Mouse (Mus musculus) CD4-positive helper T cell, adult 2 months (primary cell): Measurements from ENCODE around the gene Zfand3.
A peak's percentile ranks its signal among the peaks of the same experiment; 100 is the strongest.

Experiments used
- DNase-seq: peaks from one replicate; pipeline ENCODE4 v3.0.0-alpha.2; 2012; ENCODE audit warnings: low read depth, missing footprints, low spot score

Gene Zfand3

DNA sequence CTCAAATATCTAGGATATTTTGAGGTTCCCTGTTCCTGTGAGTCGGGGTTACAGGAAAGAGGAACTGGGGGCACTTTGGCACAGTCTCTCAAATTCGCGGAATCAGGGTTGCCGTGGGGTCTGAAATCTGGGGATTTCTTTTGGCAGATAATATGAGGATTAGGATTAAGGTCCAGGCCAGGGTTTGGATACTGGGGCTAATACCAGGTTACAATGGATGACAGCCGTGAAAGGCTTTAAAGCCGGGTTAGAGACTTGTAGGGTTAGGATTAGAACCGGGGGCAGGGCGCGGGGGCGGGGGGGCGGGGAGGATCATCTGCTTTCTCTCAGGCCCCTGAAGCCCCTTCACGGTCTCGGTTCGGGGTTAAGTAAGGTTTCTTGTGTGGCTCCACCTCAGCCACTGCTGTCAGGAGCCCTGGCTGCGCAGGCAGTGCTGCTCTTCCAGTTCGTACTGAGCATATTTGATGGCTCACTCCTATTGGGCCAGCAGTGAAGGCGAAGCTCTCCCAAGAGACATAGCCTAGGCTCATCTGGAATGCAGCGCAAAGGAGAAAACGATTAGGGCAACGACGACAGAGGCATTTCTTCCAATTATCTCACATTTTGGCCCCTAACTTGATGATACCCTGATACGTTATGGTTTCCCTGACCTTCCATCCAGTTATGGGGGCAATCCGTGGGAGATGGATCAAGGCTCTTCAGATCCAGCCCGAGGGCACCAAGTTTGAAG is 5.8 kb upstream of the Zfand3 start:
- DNase-seq, result no peak

DNA sequence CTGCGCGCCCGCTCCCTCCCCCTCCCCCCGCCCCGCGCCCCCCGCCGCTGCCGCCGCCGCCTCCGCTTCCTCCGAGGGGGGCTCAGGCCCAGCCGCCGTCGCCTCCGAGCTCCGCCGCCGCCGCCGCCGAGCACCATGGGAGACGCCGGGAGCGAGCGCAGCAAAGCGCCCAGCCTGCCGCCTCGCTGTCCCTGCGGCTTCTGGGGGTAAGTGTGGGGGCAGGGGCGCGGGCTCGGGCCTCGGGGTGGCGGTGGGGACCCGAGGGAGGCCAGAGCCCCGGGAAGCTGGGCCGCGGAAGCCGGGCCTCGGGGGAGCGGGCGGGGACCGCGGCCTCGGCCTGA is 540 bp downstream of the Zfand3 start:
- DNase-seq, result no peak

DNA sequence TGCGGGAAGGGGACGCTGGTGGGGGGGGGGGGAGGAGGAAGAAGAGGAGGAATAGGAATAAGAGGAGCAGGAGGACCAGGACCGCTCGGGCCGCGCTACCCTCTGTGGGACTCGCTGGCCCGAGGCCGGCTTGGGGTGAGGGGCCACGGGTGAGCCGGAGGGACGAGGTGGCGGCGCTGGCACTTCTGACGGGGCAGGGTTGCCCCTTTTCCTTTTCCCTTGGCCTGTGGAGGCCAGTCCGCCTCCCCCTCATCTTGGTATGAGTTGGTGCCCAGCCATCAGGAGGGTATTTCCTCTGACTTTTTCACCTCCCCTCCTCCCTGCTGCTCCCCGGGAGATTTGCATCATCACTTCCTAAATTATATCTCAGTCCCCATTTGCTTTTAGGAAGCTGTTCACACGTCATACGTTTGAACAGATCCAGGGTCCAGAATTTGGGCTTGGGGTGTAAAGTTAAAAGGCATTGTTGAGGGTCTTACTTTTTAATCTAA is 963 bp downstream of the Zfand3 start:
- peak; percentile 61 for DNase-seq

DNA sequence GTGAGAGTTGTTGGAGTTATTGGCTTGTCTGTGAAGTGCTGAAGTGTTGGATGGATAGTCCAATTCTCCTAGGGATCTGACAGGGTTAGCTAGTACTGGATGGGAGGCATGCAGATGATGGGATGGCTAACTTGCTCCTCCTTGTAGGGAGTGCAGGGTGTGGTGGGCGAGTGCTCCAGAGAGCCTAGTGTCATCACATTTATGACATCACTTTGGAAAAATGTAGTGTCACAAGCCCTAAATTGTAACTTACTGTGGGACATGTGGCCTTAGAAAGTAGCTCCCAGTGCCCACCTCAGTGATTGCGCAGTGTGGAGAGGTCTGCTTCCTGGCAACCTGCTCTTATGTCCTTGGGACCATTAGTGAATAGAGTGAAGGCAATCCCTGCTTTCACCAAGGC is 2.3 kb downstream of the Zfand3 start:
- no peak for DNase-seq

DNA sequence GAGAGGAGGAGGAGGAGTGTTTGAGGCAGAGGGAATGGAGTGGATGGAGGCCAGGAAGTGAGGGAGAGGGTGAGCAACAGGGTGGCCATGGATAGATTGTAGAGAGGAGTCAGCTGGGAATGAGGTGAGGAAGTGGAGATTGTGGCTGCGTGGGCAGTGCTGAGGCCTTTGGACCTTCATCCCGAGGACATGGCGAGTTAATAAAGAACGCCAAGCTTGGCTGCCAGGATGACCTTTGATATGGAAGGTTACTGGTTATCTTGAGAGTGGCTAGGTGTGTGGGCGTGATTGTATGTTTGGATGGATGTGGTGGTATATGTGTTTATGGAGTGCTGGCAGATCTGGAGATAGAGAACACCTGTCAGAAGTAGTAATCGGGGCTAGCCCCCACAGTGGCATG is 3.4 kb downstream of the Zfand3 start:
- no peak for DNase-seq

DNA sequence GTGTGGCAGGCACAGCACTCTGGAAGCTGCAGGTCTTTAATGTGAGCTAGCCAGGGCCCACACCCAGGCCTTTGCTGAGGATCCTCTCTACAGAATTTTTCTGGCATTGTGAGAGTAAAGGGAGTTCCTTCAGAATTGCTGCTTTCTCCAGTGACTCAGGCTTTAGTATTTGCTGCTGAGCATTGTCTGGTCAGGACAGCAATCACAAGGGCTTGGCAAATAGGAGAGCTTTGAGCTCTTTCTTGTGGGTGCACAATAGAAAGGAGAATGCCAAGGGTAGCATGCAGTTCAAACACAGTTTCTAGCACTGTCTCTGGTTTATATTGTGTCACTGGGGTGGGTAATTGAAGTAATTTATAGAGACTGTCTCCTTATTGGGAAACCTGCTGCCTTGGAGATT is 3.9 kb downstream of the Zfand3 start:
- no peak for DNase-seq

DNA sequence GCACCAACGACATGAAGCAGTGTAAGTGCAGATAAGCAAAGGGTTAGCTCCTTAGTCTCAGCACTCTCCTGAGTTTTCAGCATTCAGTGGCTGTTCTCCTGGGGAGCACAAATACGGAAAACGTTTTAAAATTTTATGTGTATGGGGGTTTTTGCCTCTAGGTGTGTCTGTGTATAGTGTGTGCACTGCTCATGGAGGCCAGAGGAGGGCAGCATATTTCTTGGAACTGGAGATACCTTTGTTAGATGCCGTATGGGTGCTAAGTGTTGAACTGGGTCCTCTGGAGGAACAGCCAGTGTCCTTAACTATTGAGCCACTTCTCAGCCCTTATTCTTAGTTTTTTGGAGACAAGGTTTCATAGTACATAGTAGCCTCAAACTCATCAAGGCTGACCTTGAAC is 10.1 kb downstream of the Zfand3 start:
- DNase-seq, result no peak

DNA sequence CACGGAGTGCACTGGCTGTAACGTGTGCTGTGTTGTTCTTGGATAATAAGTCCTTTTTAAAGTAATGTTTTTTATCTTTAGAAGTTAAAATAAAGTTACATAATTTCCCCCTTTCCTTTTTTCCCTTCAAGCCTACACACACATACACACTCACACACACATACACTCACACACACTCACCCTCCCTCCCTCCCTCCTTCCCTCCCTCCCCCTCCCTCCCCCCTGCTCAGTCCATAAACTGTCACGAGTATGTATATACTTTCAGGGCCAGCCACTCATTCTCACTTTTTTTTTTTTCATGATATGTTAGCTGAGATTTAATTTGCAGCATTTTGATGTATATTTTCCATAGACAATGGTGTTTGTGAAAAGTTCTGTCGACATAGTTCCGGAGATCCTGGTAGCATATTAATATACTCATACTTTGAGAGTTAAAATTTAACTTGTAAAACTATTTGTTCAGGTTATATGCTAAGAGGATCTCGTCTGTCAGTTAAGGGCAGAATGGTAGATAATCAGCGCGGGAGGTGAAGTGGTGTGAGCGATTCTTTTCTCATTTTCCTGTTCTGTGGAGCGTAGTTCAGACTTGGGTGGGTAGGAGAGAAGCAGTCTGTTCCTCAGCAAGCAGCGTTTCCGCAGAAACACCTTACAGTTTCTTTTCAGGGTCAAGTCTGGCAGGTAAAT is 14.5 kb downstream of the Zfand3 start:
- DNase-seq, result no peak

DNA sequence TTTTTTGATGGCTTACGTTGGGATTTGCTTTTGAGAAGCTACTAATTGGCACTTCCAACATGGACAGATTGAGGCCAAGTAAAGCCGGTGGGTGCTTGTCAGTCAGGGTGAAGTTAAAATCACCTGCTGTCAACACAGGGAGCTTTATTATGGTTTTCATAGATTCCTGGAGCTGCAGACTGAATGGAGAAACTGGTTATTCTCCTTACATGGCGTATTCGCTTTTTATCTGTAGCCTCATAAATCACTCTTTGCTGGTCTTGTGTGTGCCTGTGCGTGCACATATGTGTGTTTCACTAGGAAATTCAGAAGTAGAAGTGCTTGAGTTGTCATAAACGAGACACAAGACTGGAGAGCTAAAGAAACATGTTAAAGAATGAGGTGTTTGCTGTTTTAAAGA is 15.4 kb downstream of the Zfand3 start:
- DNase-seq, result no peak

DNA sequence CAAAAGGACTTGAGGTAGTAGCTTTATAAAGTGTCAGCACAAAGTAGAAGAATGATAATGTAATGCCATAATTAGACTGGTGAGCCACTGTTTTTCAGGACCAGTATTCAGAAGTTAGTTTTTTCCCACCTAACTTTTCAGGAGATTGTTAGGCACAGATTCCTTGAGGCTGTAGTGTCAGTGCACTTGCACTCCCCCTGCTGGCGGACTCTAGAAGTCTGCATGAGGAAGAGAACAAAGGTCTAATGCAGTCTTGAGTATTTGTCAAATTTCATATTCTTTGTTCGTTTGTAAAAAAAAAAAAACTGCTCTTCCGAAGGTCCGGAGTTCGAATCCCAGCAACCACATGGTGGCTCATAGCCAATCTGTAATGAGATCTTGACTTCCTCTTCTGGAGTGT is 20.1 kb downstream of the Zfand3 start:
- DNase-seq, result peak; percentile 56

DNA sequence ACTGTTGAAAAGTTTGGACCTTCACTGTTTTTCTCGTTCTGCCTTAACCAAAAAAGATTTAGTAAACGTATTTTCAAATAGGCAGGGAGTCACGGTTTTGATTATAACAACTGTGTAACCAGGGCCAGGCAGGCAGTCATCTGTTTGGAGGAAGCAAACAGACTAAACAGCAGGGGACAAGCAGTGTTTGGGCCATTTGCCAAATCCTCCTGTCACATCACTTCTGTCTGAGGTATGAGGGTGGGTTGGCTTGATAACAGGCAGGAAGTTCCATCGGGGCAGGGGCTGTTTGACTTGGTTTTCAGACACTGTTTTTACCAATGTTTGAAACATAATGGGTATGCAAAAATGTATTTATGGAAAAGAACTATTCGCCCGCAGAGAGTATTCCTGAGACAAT is 22.1 kb downstream of the Zfand3 start:
- peak; percentile 39 for DNase-seq

DNA sequence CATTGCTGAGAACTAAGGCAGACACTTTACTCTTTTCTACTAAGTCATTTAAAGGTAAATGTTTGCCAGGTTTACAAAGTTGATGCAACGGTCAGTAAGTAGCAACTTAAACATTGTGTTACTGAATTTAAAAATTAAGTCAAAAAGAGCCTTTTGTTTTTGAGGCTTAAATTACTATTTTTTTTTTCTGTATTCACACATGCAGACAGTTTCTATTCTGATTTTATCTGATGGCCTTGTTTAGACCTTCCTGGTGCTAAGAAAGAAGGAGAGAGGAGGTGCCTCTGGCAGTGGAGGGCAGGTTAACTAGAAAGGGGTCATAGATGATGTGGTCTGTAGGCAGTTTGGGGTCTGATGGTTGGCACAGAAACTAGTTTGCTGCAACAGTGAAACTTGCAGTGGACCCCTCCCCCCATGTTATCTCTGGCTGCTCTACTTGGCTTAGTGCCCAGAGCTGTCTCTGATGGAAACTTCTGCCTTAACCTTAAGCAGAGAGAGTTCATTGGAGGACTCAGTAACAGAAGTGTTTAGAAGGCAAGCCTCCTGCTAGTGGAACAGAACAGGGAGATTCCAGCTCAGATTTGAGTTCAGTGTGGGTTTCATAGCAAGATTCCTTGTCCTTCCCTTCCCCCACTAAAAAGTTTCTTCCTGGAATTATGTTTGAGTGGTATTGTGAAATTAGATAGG is 23.0 kb downstream of the Zfand3 start:
- DNase-seq, result peak; percentile 86

DNA sequence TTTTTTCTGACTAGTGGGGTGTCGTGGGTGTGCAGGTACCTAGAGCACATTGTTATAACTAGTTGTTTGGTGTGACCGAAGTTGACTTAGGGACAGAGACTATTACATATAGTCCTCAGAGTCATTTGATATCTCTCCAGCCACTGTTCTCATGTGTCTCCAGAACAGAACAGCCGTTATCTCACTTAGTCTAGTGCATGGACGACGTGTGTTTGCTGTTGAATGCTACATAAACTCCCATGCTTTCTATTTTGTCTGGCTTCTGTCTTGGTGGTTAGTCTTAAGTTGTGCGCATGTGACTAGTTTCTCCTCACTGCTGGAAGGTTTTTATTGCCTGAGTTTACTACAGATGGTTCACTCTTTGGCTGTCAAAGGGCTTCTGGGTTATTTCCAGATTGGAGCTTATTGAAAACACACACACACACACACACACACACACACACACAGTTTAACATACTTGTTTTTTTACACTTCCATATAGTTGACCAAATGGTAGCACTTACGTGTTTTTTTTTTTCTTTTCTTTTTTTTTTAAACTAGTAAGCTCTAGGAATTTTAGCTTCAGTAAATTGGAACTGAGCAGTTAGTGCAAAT is 25.2 kb downstream of the Zfand3 start:
- DNase-seq, result no peak

DNA sequence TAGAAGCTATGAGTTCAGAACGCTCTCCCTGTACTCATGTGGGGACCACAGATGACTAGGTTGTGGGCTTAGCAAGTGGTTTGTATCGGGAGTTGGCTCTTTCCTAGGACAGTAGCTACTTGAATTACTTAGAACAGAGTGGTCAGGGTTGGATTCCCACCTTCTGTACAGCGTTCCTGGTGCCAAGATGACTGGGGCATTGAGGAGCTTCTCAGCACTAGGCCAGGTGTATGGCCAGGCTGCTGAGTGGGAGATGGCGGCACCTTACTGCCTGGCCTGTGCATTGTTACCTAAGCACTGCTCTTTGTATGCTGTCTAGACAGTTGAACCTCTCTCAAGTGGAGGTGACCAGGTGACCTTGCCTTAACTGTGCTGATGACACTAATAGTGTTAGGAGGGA is 28.3 kb downstream of the Zfand3 start:
- DNase-seq, result no peak

DNA sequence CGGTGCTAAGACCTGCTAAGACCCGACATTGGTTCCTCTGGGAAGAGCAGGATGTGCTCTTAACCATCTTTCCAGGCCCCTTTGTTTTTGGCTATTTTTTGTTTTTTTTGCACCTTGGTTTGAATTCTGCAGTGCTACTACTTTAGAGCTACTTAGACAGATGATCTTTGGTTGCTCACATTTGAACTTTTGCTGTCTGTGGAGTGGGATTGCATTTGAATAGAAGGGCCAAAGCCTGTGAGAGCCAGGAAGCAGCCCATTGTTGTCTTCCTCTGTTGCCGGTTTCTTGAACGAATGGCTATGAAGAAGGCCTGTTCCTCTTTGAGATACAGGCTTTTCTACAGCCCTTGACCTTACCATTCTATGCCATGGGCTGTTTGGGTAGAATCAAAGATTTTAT is 29.5 kb downstream of the Zfand3 start:
- no peak for DNase-seq

DNA sequence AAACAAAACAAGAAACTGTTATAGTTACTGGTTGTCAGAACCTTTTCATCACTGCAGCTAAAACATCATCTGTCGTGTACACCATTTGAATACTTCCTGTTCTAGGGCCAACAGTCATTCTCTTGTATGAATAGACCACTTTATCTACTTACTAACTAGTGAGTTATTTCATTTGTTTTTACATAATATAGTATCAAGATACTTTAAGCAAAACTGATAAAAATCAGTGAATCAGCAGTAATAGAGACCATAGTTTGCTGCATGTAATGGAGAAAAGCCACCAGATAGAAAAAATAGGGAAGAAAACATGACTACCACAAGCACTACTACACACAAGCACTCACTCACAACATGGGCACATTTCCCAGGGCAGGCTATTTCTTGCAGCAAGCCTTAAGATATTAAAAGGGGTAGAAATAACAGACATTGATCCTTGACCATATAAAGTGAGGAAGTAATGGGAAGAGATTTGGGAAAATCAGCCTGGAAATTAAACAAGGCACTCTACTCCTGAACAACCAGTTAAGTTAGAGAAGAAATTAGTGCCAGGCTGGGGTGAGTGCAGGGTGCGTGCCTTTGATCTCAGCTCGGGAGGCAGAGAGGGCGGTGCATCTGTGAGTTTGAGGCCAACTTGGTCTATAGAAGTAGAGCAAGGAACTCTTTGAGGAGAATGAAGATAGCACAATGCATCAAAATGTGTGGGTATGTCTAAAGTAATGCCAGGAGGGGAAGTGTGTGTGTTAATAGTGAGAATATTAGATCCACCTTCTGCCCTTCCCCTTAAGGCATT is 30.9 kb downstream of the Zfand3 start:
- peak; percentile 49 for DNase-seq

DNA sequence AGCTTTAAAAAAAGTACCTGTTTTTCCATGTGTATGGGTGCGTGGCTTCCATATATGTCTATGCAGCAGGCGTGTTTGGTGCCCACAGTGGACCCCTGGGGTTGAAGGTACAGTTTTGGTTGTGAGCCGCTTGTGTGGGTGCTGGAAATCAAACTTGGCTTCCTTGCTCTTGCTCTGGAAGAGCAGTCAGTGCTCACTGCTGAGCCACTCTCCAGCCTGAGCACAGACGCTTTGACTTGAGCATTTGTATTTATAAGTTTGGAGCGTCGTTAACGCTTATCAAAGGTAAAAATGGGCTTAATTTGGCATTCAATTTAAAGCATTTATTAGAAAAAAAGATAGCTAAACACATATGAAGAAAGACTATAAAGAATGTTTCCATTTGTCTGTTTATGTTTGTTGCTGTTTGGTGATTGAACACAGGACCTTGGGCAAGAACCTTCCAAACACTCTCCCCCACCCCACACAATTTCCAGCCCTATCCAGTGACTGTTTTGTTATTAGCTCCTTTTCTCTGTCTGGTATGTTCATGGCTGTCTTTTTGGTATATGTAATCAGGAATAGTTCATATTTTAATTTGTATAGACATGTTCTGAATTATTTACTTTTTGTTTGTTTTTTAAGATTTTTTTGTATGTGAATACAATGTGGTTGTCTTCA is 38.8 kb downstream of the Zfand3 start:
- no peak for DNase-seq

DNA sequence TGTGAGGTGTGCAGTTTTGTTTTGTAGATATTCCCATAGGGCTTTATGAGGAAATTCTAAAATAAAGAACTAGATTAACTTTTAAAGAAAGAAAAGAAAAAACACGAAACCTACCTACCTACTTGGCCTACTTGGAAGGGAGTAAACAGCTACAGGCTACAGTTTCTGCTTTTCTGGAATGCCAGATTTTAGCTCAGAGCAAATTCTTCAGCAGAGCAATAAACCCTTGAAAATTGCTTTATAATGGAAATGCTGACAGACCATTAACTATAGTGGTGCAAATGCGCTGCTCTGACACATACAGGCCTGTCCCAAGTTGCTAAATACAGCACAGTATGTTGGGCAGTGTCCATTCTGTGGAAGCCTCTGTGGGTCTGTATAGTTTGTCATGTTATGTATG is 40.6 kb downstream of the Zfand3 start:
- no peak for DNase-seq

DNA sequence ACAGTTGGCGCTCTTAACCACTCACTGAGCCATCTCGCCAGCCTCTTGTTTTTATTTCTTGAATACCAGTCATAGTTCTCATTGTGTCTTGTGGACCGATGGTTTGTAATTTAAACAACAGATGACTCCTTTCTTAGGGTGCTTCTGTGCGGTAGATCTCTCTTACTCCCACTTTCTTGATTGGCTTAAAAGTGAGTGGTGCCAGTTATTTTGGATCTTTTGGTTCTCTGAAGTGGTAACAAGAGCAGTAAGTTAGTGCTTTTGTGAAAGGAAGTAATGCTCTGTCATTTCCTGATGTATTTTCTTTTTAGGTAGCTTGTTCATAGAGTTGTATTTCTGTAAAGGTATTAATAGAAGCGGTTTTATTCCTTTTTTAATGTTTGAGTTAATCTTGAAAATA is 42.1 kb downstream of the Zfand3 start:
- DNase-seq, result peak; percentile 65

DNA sequence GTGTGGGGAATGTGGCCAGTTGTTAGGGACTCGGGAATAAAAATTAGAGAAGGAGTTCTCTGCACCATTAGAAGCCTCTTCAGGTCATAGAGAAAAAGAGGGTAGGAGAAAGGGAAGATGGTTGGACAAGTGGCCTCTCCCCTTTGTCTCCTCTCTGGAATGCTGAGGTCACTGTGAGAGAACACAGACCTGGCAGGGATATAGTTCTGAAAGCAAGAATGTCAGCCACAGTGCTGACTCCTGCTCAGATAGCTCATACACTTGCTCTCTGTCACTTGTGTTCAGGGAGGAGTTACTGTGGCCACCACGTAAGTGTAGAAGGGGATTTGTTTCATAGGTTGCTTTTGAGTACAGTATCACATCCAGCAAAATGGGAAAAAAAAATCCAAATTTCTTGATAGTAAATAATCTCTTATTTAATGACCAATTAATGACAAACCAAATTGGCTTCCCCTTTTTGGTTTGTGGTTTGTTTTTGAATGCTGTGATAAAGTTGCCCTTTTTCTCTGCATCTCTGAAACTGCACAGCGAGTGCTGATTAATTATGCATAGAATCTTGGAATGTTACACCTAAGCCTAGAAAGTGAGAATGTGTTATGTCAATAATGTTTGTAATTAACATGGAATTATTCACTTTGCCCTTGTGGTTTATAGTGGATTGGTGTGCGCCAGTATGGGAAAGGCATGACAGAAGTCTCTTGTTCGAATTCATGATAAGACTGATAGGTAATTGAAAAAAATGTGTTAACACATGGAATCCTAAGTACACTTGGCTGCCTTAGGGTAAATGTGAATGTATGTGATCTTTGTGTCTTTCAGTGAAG is 47.2 kb downstream of the Zfand3 start:
- DNase-seq, result no peak
